Mouse (Mus musculus) olfactory bulb, adult 2 months (tissue): ENCODE results near the gene Hbq1a.

Source experiments
- CTCF ChIP-seq: fragments of 200-500 bp; IDR thresholded peaks from 2 replicates; pipeline ENCODE4 v1.5.1; 2012; ENCODE audit warnings: low read depth, mild to moderate bottlenecking, low read length, moderate library complexity; ENCODE audit not compliant: insufficient read depth
- POLR2A ChIP-seq: fragments of 200-500 bp; IDR thresholded peaks from 2 replicates; pipeline ENCODE4 v1.6.1; 2012; ENCODE audit warnings: mild to moderate bottlenecking, low read depth, low read length, moderate library complexity; ENCODE audit not compliant: insufficient read depth

DNA sequence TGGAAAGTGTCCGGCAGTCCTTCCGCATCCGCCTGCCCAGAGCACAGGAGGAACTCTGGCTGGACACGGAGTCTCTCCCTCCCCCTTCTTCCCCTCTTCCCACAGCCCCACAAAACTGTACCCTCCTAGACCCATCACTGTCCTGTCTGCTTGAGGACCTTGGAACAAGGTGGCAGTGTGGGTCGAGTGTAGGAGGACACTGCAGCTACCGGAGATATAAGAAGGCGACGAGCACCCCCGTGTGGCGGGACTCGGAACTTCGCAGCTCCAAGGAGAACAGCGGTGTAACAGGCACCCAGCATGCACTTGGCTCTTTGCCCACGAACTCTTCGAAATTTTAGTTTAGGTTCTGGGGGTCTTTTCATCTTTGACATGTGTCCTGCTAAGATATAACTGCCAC is 24.7 kb downstream of the Hbq1a start:
- peak; percentile 94 for TF ChIP-seq CTCF
- TF ChIP-seq POLR2A, result no peak
